9 mouse cellular contexts compared by ENCODE assay signal in genomic region chr4:152326543-152326942, GRCm38 (mm10). TPM values are rescaled to one million over a fixed set of nuclear protein-coding genes. Genes with fewer than 3 reads are reported as not detected.
DNase-seq lines count a peak whose midpoint lies in the region; ATAC-seq and TF ChIP-seq lines count a peak whose summit lies in the region.
"Had no signal": no experiment of that assay in that cellular context is flagged by ENCODE, and none has a peak within 500 bp of the region (broad histone marks: within the 10 kb centered on the region; RNA-seq: fewer than 3 reads in every experiment).

No protein-coding gene starts in this region.

- intact Hi-C loops in left cerebral cortex, adult 2 months (cut with DNase I): loop anchor here (5.0 kb wide), 2 partner anchors 151 to 154 kb away; partner anchors contain the start of genes Kcnab2 and Nphp4

- no peak for ATAC-seq in embryonic facial prominence, embryonic 11.5 days (replicated peaks; ENCODE audit: insufficient number of reproducible peaks, low FRiP score, low TSS enrichment, low read depth)
- no peak for ATAC-seq in intestine, embryonic 14.5 days (replicated peaks; ENCODE audit: low FRiP score, low TSS enrichment, low read depth)
- ATAC-seq in megakaryocyte progenitor cell, adult 5-6 weeks (replicated peaks; ENCODE audit: poor library complexity): no peak

- H3K9me3 ChIP-seq in embryonic facial prominence, embryonic 11.5 days (replicated peaks; ENCODE audit: control insufficient read depth, low read length): no peaks in the 10 kb centered on the region
- no peaks in the 10 kb centered on the region for H3K9me3 ChIP-seq in intestine, embryonic 14.5 days (ENCODE audit: control insufficient read depth, low read length)

- 0 out of 2 replicates have a peak, but pooled peaks cover 3% of the 10 kb centered on the region for H3K4me1 ChIP-seq in embryonic facial prominence, embryonic 11.5 days (ENCODE audit: control insufficient read depth, insufficient read depth, low read length)
- H3K4me1 ChIP-seq in intestine, embryonic 14.5 days (replicated peaks; ENCODE audit: control insufficient read depth, insufficient read depth, low read length): peaks cover 15% of the 10 kb centered on the region

- DNase-seq in left cerebral cortex, adult 2 months (ENCODE audit: extremely low spot score in 1 of 2, low spot score in 2 of 2): no peak
- no peak for DNase-seq in left cerebral cortex, adult 8-10 months (ENCODE audit: low spot score in 2 of 2)
- no peak for DNase-seq in embryonic facial prominence, embryonic 11.5 days (ENCODE audit: low spot score)
- DNase-seq in intestine, embryonic 14.5 days (ENCODE audit: low spot score): no peak
- no peak for DNase-seq in urinary bladder, postnatal 4 days (ENCODE audit: low spot score in 2 of 2)
- no peak for DNase-seq in cerebellum, postnatal 36 days

- peak overlapping the region; percentile 97 for H3K4me3 ChIP-seq in left cerebral cortex, adult 2 months
- H3K4me3 ChIP-seq in embryonic facial prominence, embryonic 11.5 days (ENCODE audit: low read depth, low read length): peak overlapping the region; percentile 99
- peak overlapping the region; percentile 91 for H3K4me3 ChIP-seq in intestine, embryonic 14.5 days (ENCODE audit: low read depth, low read length)
- H3K4me3 ChIP-seq in myocyte: peak overlapping the region; percentile 82

- H3ac ChIP-seq in myocyte (ENCODE audit: control insufficient read depth, insufficient read length): peak overlapping the region; percentile 58

- H3K4me2 ChIP-seq in embryonic facial prominence, embryonic 11.5 days (ENCODE audit: low read depth, low read length): peak overlapping the region; percentile 65
- peak overlapping the region; percentile 91 for H3K4me2 ChIP-seq in intestine, embryonic 14.5 days (ENCODE audit: low read length)
- peak overlapping the region; percentile 94 for H3K4me2 ChIP-seq in myocyte (ENCODE audit: low read depth)

- peaks cover 14% of the 10 kb centered on the region for H3K36me3 ChIP-seq in embryonic facial prominence, embryonic 11.5 days (replicated peaks; ENCODE audit: control insufficient read depth, insufficient read depth, low read depth, low read length)
- H3K36me3 ChIP-seq in intestine, embryonic 14.5 days (ENCODE audit: control insufficient read depth, insufficient read depth, low read length): peaks cover 38% of the 10 kb centered on the region
- peaks cover 23% of the 10 kb centered on the region for H3K36me3 ChIP-seq in myocyte (ENCODE audit: control insufficient read depth, insufficient read depth)

- H3K79me2 ChIP-seq in myocyte (ENCODE audit: control insufficient read depth, insufficient read depth): peaks cover 48% of the 10 kb centered on the region

- no peak for TF ChIP-seq POLR2A in myocyte (IDR thresholded peaks at IDR 0.05; ENCODE audit: insufficient read length, low read depth)

- no peaks in the 10 kb centered on the region for H3K27me3 ChIP-seq in embryonic facial prominence, embryonic 11.5 days (ENCODE audit: control insufficient read depth, insufficient read depth, low read length)
- H3K27me3 ChIP-seq in intestine, embryonic 14.5 days (replicated peaks; ENCODE audit: control insufficient read depth, insufficient read depth, low read length): no peaks in the 10 kb centered on the region
- no peaks in the 10 kb centered on the region for H3K27me3 ChIP-seq in myocyte (ENCODE audit: control insufficient read depth, insufficient read depth, insufficient read length)

- peak overlapping the region; percentile 97 for H3K9ac ChIP-seq in embryonic facial prominence, embryonic 11.5 days (replicated peaks; ENCODE audit: low read length)
- H3K9ac ChIP-seq in intestine, embryonic 14.5 days (ENCODE audit: low read length): peak overlapping the region; percentile 94

- TF ChIP-seq CTCF in left cerebral cortex, adult 2 months (IDR thresholded peaks at IDR 0.05): no peak

- no peak overlapping the region for H3K27ac ChIP-seq in left cerebral cortex, adult 2 months
- H3K27ac ChIP-seq in embryonic facial prominence, embryonic 11.5 days (replicated peaks; ENCODE audit: low read depth, low read length): no peak overlapping the region
- no peak overlapping the region for H3K27ac ChIP-seq in intestine, embryonic 14.5 days (ENCODE audit: low read depth)

- WGBS in embryonic facial prominence, embryonic 11.5 days: under 1% methylated on average over 11 of the region's 11 CpGs
- under 1% methylated on average over 11 of the region's 11 CpGs for WGBS in intestine, embryonic 14.5 days

TF ChIP-seq in myocyte, 11 proteins besides CTCF, POLR2A, EP300 and RAD21:
- TF ChIP-seq MYOG (IDR thresholded peaks at IDR 0.05; ENCODE audit: control insufficient read depth in 1 of 3, insufficient read depth in 1 of 3, insufficient read length in 2 of 3, low read depth in 2 of 3) (no peak), CEBPB (IDR thresholded peaks at IDR 0.05; ENCODE audit: insufficient read depth, poor library complexity, severe bottlenecking) (no peak), E2F4 (IDR thresholded peaks at IDR 0.05; ENCODE audit: insufficient read depth) (no peak), SRF (IDR thresholded peaks at IDR 0.05; ENCODE audit: control insufficient read depth, insufficient read length, low read depth) (no peak), TCF3 (IDR thresholded peaks at IDR 0.05; ENCODE audit: insufficient read length, low read depth) (no peak)

RNA-seq across cellular contexts. Expression of gene Rpl22, which starts 1.0 kb away (rescaled TPM):
- total RNA-seq in left cerebral cortex, adult 2 months (2021): 100 to 1,000 TPM; 171 to 172 TPM
- 100 to 1,000 TPM; 153 to 206 (median 187) TPM for total RNA-seq in left cerebral cortex, adult 8-10 months (2022)
- 404 and 441 TPM in 2 replicates for polyA plus RNA-seq in embryonic facial prominence, embryonic 11.5 days (2014; fragmentation: Nextera tagmentation; extraction: Ambion mirVana)
- polyA plus RNA-seq in intestine, embryonic 14.5 days (2014; fragmentation: Nextera tagmentation; extraction: Ambion mirVana): 473 and 504 TPM in 2 replicates
- polyA plus RNA-seq in myocyte (2012; fragmentation: generic; extraction: Trizol): 1,218 TPM
- 1,636 and 1,708 TPM in 2 replicates for total RNA-seq in megakaryocyte progenitor cell, adult 5-6 weeks (2015)
- total RNA-seq in megakaryocyte progenitor cell, adult 5-6 weeks (2017): 3,182 and 3,570 TPM in 2 replicates

RNA-seq across cellular contexts. Expression of gene Rnf207, which starts 7.8 kb away (rescaled TPM):
- 10 to 100 TPM; 17.0 to 18.6 TPM for total RNA-seq in left cerebral cortex, adult 2 months (2021)
- total RNA-seq in left cerebral cortex, adult 8-10 months (2022): 10 to 100 TPM; 15.5 to 24.1 (median 19.5) TPM
- polyA plus RNA-seq in embryonic facial prominence, embryonic 11.5 days (2014; fragmentation: Nextera tagmentation; extraction: Ambion mirVana): 0.41 and 1.0 TPM in 2 replicates
- 1.7 and 1.8 TPM in 2 replicates for polyA plus RNA-seq in intestine, embryonic 14.5 days (2014; fragmentation: Nextera tagmentation; extraction: Ambion mirVana)
- polyA plus RNA-seq in myocyte (2012; fragmentation: generic; extraction: Trizol): 0.52 TPM
- total RNA-seq in megakaryocyte progenitor cell, adult 5-6 weeks (2015): 0.12 TPM in 1 of 2 replicates, not detected in the other
- not detected in 2 replicates for total RNA-seq in megakaryocyte progenitor cell, adult 5-6 weeks (2017)
- total RNA-seq: granulocyte monocyte progenitor cell, adult 5-6 weeks had no signal

RNA-seq across cellular contexts. Expression of gene Chd5, which starts 11.9 kb away (rescaled TPM):
- total RNA-seq in left cerebral cortex, adult 2 months (2021): 100 to 1,000 TPM; 176 to 194 TPM
- 100 to 1,000 TPM; 152 to 165 (median 162) TPM for total RNA-seq in left cerebral cortex, adult 8-10 months (2022)
- 0.14 TPM in 2 replicates for polyA plus RNA-seq in embryonic facial prominence, embryonic 11.5 days (2014; fragmentation: Nextera tagmentation; extraction: Ambion mirVana)
- polyA plus RNA-seq in intestine, embryonic 14.5 days (2014; fragmentation: Nextera tagmentation; extraction: Ambion mirVana): 1.1 and 1.7 TPM in 2 replicates
- 1.0 TPM for polyA plus RNA-seq in myocyte (2012; fragmentation: generic; extraction: Trizol)
- total RNA-seq in megakaryocyte progenitor cell, adult 5-6 weeks (2015): not detected in 2 replicates
- total RNA-seq in megakaryocyte progenitor cell, adult 5-6 weeks (2017): 0.07 and 0.08 TPM in 2 replicates
- total RNA-seq: granulocyte monocyte progenitor cell, adult 5-6 weeks had no signal

RNA-seq across cellular contexts. Expression of gene Icmt, which starts 29.5 kb away (rescaled TPM):
- total RNA-seq in left cerebral cortex, adult 2 months (2021): 10 to 100 TPM; 49.8 to 54.3 TPM
- total RNA-seq in left cerebral cortex, adult 8-10 months (2022): 10 to 100 TPM; 44.7 to 51.1 (median 47.3) TPM
- polyA plus RNA-seq in embryonic facial prominence, embryonic 11.5 days (2014; fragmentation: Nextera tagmentation; extraction: Ambion mirVana): 23.4 and 24.8 TPM in 2 replicates
- polyA plus RNA-seq in intestine, embryonic 14.5 days (2014; fragmentation: Nextera tagmentation; extraction: Ambion mirVana): 22.0 and 25.8 TPM in 2 replicates
- 30.8 TPM for polyA plus RNA-seq in myocyte (2012; fragmentation: generic; extraction: Trizol)
- total RNA-seq in megakaryocyte progenitor cell, adult 5-6 weeks (2015): 7.9 and 12.1 TPM in 2 replicates
- 11.5 and 14.8 TPM in 2 replicates for total RNA-seq in megakaryocyte progenitor cell, adult 5-6 weeks (2017)

RNA-seq across cellular contexts. Expression of gene Hes3, which starts 35.1 kb away (rescaled TPM):
- total RNA-seq in left cerebral cortex, adult 2 months (2021): under 1 TPM; 0.30 to 0.32 TPM
- total RNA-seq in left cerebral cortex, adult 8-10 months (2022): under 1 TPM; 0.21 to 0.44 (median 0.30) TPM
- polyA plus RNA-seq in embryonic facial prominence, embryonic 11.5 days (2014; fragmentation: Nextera tagmentation; extraction: Ambion mirVana): 0.32 and 0.65 TPM in 2 replicates
- not detected in 2 replicates for polyA plus RNA-seq in intestine, embryonic 14.5 days (2014; fragmentation: Nextera tagmentation; extraction: Ambion mirVana)
- polyA plus RNA-seq in myocyte (2012; fragmentation: generic; extraction: Trizol): 0.02 TPM
- total RNA-seq in megakaryocyte progenitor cell, adult 5-6 weeks (2015): not detected in 2 replicates
- total RNA-seq in megakaryocyte progenitor cell, adult 5-6 weeks (2017): not detected in 2 replicates
- total RNA-seq: granulocyte monocyte progenitor cell, adult 5-6 weeks had no signal

Comparison
In these comparisons a context has a peak if more than half of its experiments do, and no peak if none do; other contexts are left out.
1. RNA of gene Rpl22, which starts 1.0 kb away (total RNA-seq): 1,636 to 3,570 TPM in megakaryocyte progenitor cell, adult 5-6 weeks; 153 to 206 TPM in left cerebral cortex, adult 8-10 months and 171 to 172 TPM in left cerebral cortex, adult 2 months; every median in the first group is over 4 times any median in the second.
2. RNA of gene Rnf207, which starts 7.8 kb away (total RNA-seq): 15.5 to 24.1 TPM in left cerebral cortex, adult 8-10 months and 17.0 to 18.6 TPM in left cerebral cortex, adult 2 months; 0.12 TPM in megakaryocyte progenitor cell, adult 5-6 weeks; every median in the first group is over 10 times any median in the second.
3. RNA of gene Chd5, which starts 11.9 kb away (total RNA-seq): 176 to 194 TPM in left cerebral cortex, adult 2 months and 152 to 165 TPM in left cerebral cortex, adult 8-10 months; 0.07 to 0.08 TPM in megakaryocyte progenitor cell, adult 5-6 weeks; every median in the first group is over 100 times any median in the second.
4. Peak in every context shown above with its lines, with median percentiles within 50 percentile points of each other: H3K4me3 ChIP-seq and H3K4me2 ChIP-seq.